Mouse (Mus musculus): ENCODE measurements at regions not wholly inside any gene's neighbourhood (a gene's known extent, or its start where the extent isn't known, plus 50 kb on each side); places are given as distances from the start of the nearest gene placed in this dataset.

- TF ChIP-seq CTCF (IDR thresholded peaks at IDR 0.05; ENCODE audit: low read depth) (no peak), EP300 (IDR thresholded peaks at IDR 0.05; ENCODE audit: low read depth) (no peak)
Measured at GRCm38 (mm10) chr6:127250181-127250873, 98.3 kb upstream of the Ccnd2 start.

Data from heart, postnatal 0 days (tissue).